Mouse (Mus musculus) retina, adult 2 months (tissue): ENCODE results near the gene Eif4g3.

Experiments used
- DNase-seq: peaks from one replicate; pipeline ENCODE4 v3.0.0-alpha.2; 2012; ENCODE audit warnings: low read depth, low spot score

Eif4g3 gene

GRCm38 (mm10) chr4:138161550-138161949, 168.7 kb downstream of the Eif4g3 start:
- no peak for DNase-seq

GRCm38 (mm10) chr4:138163836-138164235, 171.0 kb downstream of the Eif4g3 start:
- peak; percentile 28 for DNase-seq

DNA sequence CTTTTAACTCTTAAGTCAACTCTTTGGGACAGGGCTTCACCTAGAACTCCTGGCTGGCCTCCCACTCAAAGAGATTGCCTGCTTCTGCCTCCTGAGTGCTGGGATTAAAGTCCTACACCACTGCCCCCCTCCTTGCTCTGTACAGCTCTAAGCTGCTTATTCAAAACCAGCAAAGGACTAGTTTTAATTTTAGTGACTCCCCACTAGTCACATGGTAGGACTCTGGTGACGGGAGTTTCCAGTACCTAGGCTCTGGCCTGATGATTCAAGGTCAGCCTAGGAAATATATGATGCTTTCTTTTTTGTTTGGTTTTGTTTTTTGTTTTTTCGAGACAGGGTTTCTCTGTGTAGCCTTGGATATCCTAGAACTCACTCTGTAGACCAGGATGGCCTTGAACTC, 172.0 kb downstream of the Eif4g3 start:
- peak; percentile 22 for DNase-seq

- no peak for DNase-seq
These were observed 173.7 kb downstream of the Eif4g3 start for GRCm38 (mm10) chr4:138166519-138166918.

- DNase-seq, result no peak
These were observed 175.3 kb downstream of the Eif4g3 start for GRCm38 (mm10) chr4:138168162-138168561.

DNA sequence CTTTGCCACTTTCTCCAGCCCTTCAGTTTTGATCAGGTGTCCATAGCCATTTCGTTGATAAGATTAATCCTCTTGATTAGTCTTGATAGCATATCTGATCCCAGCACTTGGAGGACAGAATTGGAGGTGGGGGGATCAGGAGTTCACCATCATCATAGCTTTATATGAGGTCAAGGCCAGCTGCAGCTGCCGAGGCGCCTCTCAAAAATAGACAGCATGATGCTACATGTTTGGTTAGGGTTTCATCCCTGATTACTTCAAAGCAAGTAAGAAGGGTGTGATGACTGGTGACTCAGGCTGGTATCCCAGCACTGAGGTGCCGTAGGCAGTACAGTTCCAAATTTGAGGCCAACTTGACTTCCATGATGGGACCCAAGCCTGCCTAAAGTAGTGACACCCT, 176.6 kb downstream of the Eif4g3 start:
- no peak for DNase-seq

GRCm38 (mm10) chr4:138172686-138173085, 179.9 kb downstream of the Eif4g3 start:
- DNase-seq, result no peak

DNA sequence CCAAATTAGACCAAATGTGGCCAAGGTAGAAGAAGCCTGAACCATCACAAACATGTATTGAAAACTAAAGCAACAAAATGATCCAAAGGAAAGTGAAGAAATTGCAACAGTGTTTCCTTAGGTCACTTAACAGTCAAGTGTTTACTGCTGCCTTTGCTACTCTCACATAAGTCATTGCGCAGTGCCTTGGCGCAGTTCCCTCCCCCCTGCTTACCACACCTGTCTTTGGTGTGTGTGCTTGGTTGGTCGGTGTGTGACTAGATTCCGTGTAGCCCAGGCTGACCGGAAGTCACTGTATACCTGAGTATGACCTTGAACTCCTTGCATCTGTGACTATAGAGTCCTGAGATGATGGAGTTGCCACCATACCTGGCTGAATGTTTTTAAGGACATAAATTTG, 186.6 kb downstream of the Eif4g3 start:
- DNase-seq, result no peak

DNA sequence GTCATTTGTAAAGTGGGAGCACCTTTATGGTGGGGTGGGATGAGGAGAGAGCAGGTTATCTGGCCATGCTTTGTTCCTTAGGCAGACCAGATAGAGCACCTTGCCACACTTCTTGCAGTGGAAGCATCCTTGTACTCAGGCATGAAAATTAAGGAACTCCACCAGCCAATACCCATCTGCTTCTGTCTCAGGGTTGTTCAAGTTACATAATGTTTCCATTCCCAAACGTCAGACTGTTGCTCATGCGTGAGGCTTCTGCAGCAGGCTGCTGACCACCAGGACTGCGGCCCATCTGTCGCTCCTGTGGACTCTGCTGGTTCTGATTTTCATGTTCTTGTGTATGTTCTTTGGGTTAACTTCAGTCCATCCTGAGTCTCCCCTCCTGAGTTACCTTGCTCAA, 187.9 kb downstream of the Eif4g3 start:
- no peak for DNase-seq

- DNase-seq, result no peak
These were observed 191.2 kb downstream of the Eif4g3 start for GRCm38 (mm10) chr4:138184056-138184455.

DNA sequence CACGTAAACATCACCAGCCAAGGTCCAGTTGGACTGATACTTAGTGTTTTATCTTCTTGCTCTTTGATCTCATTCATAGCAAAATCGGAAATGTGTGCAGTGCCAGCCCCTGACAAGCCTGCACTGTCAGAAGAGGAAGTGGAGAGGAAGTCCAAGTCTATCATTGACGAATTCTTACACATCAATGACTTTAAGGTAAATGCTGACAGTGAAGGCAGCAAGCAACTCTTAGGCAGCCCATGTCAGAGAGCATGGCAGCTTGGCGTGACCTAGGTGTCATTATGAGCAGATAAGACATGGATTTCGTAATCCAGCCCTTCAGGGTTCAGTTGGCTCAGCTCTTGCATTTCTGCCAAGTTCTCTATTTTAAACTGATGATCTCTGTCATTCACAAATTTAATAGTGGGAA, 191.8 kb downstream of the Eif4g3 start:
- DNase-seq, result no peak

DNA sequence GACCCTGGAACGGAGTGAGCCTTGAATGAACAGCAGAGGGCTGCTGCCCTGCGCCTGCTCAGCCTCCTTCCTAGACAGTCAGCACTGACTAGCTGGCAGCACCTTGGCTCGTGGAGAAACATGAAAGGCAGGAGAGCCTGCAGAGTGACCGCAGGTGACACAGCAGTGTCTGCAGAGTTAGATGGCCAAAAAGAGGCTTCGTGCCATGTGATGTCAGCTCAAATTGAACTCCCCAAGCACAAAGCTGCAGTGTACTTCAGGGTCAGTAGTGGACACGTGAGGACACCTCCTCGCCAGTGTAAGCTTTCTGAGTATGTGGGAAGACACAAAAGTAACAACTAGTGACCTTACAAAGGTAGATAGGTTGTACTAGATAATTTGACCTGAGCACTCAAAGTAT, 193.1 kb downstream of the Eif4g3 start:
- DNase-seq, result no peak

DNA sequence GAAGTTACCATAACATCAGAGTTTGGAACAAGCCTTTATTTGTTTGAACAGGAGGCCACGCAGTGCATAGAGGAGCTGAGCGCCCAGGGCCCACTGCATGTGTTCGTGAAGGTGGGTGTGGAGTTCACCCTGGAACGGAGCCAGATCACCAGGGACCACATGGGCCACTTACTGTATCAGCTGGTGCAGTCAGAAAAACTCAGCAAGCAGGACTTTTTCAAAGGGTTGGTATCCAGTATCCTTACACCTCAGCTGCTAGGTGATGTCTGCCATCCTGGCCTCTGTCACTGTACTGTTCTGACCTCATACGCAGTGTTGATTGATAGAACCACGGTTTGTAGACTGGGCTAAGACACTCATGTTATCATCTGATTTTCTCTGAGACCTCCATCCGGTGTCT, 195.2 kb downstream of the Eif4g3 start:
- no peak for DNase-seq

DNA sequence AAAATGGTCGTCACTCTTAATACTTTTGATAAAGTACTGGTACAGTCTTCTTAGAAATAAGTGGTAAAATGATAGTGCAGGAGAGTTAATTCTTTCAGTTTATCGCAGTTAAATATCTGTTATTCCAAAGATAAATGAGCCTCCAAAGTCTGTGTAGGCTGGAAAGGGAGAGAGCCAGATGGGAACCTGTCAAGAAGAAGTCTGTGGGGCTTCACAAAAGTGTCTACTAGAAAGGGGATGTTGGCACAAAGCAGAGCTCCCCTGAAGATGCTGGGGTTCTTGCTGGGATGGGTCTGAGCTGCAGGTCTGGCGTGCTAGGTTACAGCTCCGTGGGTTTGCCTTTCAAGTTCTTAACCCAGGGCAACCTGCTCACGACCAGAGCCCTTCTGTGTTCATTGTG, 199.7 kb downstream of the Eif4g3 start:
- DNase-seq, result no peak

- no peak for DNase-seq
These were observed 207.9 kb downstream of the Eif4g3 start for GRCm38 (mm10) chr4:138200769-138201168.

DNA sequence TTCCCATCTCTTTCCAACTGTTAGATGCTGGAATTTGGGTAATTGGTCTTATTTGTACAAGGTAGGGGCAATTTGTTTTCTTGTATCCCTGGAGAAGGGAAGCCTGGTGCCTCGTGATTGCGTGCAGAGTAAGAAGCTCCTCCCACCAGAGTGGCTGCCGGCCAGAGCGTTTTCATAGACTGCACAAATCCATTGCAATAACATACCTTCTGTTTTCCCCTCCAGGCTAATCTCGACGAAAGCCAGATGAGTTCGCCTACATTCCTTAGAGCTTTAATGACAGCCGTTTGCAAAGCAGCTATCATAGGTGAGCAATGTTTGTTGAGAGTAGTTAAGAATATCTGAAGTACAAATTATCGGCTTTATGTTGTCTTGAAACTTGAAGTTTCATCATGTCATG, 208.9 kb downstream of the Eif4g3 start:
- no peak for DNase-seq

DNA sequence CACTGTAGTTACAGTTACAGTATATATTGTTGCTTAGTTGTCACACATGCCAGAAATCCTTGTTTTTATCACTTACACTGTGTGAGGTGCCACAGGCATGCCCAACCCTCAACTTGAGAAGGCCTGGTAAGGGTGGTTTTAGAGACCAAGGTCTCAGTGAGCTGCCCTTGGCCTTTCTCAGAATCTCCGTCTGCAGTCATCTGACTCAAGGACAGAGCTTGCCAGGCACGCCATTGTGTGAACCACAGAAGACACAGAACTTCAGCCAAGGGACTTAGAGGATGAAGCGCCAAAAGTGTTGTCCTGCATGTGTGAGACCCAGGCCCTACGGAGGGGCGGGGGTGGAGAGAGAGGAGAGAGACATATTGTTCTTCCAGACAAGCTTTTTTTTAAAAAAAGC, 217.3 kb downstream of the Eif4g3 start:
- DNase-seq, result no peak

GRCm38 (mm10) chr4:138213861-138214260, 221.0 kb downstream of the Eif4g3 start:
- DNase-seq, result no peak

DNA sequence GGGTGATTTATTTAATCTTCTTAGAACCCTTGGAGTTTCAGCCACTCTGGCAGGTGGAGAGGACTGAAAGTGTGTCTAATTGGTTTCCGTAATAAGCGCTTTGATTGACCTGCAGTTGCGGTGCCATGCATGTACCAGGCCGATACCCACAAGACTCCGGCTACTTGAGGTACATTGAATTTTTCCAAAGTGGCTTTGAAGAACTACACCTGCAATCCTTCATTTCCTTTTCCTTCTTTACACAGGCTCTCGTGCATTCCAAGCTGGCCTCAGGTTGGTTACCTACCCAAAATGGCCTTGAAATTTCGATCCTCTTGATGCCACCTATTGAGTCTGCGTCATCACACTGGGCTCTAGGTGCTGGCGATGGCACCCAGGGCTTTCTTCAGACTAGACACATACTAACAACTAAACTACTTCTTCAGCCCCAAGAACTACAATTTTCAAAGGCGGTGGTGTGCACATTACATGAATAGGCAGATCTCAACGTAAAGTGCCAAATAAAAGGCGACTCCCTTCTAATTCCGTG, 222.9 kb downstream of the Eif4g3 start:
- DNase-seq, result peak; percentile 13

DNA sequence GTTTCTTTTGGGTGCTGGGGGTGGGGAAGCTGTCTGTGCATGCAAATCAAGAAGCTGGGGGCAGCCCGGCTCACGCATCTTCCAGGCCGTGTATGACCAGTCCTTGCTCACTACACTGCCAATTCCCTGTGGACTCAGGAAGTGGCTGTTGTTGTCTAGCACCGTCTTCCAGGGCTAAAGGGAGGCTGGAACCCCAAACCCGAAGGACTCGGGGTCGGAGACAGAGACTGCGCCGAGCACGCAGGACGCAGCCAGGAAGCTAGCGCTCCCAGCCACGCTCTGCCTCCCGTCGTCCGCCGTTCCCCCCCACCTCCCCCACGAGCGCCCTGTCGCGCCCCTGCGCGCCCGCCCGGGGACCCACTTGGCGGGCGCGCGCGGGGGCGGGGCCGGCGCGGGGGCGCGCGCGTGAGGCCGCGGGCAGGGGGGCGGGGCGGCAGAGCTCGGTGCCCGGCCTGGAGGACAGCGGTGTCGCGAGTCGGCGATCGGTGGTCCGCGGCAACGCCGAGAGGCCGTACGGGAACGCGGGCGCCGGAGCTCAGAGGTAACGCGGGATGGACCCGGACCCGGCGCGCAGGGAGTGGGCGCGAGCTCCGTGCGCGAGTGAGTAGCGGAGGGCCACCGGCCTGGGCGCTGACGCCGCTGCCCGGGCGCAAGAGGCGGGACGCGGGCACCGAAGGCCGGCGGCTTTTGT, 223.5 kb downstream of the Eif4g3 start, which contains the start of gene Hp1bp3:
Hp1bp3 (plus strand) TSS at position 97 of the 691 bp plus-strand sequence.
- peak; percentile 60 for DNase-seq

DNA sequence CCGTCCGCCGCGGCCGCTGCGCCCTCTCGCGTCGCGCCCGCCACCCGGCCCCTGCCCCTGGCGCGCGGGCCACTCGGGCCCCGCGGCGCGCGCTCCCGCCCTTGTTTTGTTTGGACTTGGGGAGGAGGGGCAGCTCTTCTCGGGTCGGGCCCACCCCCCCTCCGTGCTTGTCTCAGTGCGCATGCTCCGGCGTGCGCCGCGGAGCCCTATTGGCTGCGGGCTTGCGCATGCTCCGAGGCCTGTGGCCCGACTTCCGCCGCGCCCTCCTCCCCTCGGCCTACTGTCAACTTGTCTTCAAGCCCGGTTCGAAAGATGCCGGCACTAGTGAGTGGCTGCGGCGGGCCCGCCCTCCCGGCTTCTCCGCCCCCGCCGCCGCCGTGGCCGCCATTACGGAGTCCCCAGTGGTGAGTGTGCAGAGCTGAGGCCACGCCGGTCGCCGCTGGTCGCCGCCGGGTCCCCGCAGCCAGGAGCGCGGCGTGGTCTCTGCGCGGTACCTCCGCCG, 224.1 kb downstream of the Eif4g3 start:
- peak; percentile 94 for DNase-seq

DNA sequence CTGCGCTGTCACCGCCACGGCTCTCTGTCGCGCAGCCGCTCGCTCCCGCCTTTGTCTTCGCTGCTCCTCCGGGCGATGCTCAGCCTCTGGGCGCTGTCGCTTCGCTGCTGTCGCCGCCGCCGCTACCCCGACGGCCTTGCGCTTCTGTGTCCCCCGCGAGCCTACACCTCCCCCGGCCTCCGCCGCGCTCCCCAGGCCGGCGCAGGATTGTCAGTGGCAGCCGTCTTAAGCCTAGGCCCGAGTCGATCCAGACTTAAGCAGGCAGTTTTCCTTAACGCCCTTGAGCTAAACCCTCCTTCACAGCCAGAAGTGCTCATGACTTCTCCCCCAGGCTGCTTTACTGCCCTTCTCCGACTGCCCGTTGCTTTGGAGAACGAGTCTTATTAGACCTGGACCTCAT, 224.6 kb downstream of the Eif4g3 start:
- DNase-seq, result no peak

DNA sequence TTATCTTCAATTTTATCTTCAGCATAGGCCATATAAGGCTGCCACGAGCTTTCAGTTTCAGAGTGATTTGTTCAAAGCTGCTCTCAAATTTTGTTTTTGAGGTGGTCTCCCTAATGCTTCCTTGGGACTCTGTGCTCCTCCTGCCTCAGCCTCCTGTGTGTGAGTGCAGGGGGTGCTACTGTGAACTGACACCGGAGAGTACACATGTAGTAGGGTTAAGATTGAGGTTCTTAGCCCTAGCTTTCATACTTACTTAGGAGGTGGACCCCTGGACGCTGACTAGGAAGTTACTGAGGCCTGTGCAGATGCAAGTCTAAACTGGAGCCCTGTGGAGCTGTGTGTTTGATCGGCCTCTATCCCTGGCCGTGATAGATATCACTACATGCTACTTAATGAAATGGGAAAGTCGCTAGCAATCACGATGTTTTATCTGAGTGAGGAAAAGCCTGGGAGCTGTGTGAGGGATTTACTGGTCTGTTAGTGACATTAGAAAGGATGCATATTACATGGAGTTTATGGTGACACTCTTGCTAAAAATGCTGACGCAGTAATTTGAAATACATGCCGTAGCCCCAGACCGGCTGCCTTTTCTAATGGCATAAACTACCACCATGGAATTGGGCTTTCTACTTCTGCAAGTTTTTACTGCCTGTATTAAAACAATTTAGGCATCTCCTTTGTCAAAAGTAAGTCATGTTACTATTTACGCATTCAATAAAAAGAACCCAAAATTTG, 225.3 kb downstream of the Eif4g3 start:
- no peak for DNase-seq
